Mouse (Mus musculus): ENCODE results near the gene Gm6370. TPM values are rescaled to one million over a fixed set of nuclear protein-coding genes. Genes with fewer than 3 reads are reported as not detected.
"Not testable (repeated sequence)": the region's sequence is repeated elsewhere in the genome, so short reads cannot be mapped to it uniquely, and the experiment has no call there.

The Gm6370 gene
- not detected in 2 replicates for polyA plus RNA-seq (2015; fragmentation: Nextera tagmentation; extraction: Ambion mirVana)

DNA sequence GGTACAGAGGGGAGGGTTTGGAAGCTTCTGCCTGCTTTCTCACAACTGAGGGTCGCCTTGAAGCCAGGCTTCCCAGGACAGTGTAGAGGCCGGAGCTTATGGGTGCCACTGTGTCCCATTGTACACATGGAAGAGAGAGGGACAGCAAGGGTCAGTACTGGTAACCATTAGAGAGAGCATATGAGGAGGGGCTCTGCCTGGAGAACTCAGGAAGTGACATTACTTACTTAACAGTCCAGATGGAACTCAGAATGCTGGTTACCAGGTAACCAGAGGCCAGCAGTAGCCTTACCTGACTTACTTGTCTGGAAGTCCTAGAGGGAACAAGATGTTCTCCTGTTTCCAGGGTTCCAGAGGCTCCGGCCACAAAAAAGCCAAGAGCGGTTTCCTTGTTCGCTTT lies at the start of gene Gm6370:
Gm6370 (plus strand) TSS at position 301 of the 400 bp plus-strand sequence.
- DNase-seq (ENCODE audit: low spot score); H3K9ac ChIP-seq (ENCODE audit: low read length); H3K36me3 ChIP-seq (ENCODE audit: control insufficient read depth, insufficient read depth, low read length); H3K4me1 ChIP-seq (replicated peaks; ENCODE audit: control insufficient read depth, insufficient read depth); H3K27ac ChIP-seq (replicated peaks); H3K27me3 ChIP-seq (ENCODE audit: control insufficient read depth, insufficient read depth, low read length); H3K9me3 ChIP-seq (ENCODE audit: control insufficient read depth, low read length); H3K4me3 ChIP-seq (ENCODE audit: low read depth, low read length); H3K4me2 ChIP-seq (replicated peaks; ENCODE audit: low read depth); ATAC-seq (ENCODE audit: low FRiP score, low TSS enrichment): not testable (repeated sequence)
- no CpG with 5 or more reads among the region's 5 CpGs for WGBS

DNA sequence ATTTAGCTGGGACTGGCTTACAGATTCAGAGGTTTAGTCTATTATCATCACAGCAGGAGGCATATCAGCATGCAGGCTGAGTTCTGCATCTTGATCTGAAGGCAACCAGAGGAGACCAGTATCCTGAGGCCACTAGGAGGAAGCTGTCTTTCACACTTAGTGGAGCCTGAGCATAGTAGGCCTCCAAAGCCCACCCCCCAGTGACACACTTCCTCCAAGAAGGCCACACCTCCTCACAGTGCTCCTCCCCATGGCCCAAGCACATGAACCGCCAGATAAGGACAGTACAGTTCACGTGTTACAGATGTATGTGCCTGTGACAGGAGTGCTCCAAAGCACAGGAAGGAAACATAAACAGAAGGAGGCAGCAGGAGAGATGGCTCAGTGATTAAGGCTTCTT lies 48.4 kb upstream of the Gm6370 start:
- no peaks in the 10 kb centered on the region for H3K9me3 ChIP-seq (ENCODE audit: control insufficient read depth, low read length)
- no peak overlapping the region for H3K27ac ChIP-seq (replicated peaks)
- H3K4me2 ChIP-seq (replicated peaks; ENCODE audit: low read depth): no peak overlapping the region
- 63% methylated on average over 2 of the region's 2 CpGs for WGBS
- no peaks in the 10 kb centered on the region for H3K27me3 ChIP-seq (ENCODE audit: control insufficient read depth, insufficient read depth, low read length)
- TF ChIP-seq EP300 (optimal IDR thresholded peaks at IDR 0.05) (no peak), CTCF (IDR thresholded peaks at IDR 0.05; ENCODE audit: low read depth) (no peak)
- DNase-seq (ENCODE audit: low spot score) (no peak), ATAC-seq (ENCODE audit: low FRiP score, low TSS enrichment) (no peak)
- H3K36me3 ChIP-seq (ENCODE audit: control insufficient read depth, insufficient read depth, low read length): no peaks in the 10 kb centered on the region
- no peak overlapping the region for H3K9ac ChIP-seq (ENCODE audit: low read length)
- H3K4me1 ChIP-seq (replicated peaks; ENCODE audit: control insufficient read depth, insufficient read depth): no peaks in the 10 kb centered on the region
- no peak overlapping the region for H3K4me3 ChIP-seq (ENCODE audit: low read depth, low read length)

DNA sequence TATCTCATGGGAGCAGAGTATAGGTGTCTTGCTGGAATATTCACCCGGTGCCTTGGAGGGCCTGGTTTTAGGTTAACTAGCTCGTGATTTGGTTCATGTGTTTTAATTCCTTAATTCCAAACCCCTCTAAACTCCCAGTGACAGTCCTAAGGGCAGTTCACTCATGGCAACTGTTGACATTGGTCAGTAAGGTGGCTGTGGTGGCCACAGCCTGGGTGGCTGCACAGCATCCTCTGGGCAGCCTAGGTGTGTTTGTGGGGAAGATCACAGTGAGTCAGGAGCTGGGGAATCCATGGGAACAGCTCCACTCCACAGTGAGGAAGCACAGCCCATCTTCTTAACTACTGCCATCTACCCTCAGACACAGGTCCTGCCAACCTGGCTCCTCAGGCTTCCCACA lies 44.5 kb upstream of the Gm6370 start:
- H3K27ac ChIP-seq (replicated peaks): no peak overlapping the region
- H3K4me2 ChIP-seq (replicated peaks; ENCODE audit: low read depth): no peak overlapping the region
- H3K9me3 ChIP-seq (ENCODE audit: control insufficient read depth, low read length): no peaks in the 10 kb centered on the region
- H3K36me3 ChIP-seq (ENCODE audit: control insufficient read depth, insufficient read depth, low read length): no peaks in the 10 kb centered on the region
- H3K9ac ChIP-seq (ENCODE audit: low read length): no peak overlapping the region
- TF ChIP-seq EP300 (optimal IDR thresholded peaks at IDR 0.05) (no peak), CTCF (IDR thresholded peaks at IDR 0.05; ENCODE audit: low read depth) (no peak)
- no peak for DNase-seq (ENCODE audit: low spot score)
- WGBS: 78% methylated on average over 2 of the region's 2 CpGs
- H3K4me3 ChIP-seq (ENCODE audit: low read depth, low read length): no peak overlapping the region
- ATAC-seq (ENCODE audit: low FRiP score, low TSS enrichment): no peak
- no peaks in the 10 kb centered on the region for H3K4me1 ChIP-seq (replicated peaks; ENCODE audit: control insufficient read depth, insufficient read depth)
- H3K27me3 ChIP-seq (ENCODE audit: control insufficient read depth, insufficient read depth, low read length): no peaks in the 10 kb centered on the region

DNA sequence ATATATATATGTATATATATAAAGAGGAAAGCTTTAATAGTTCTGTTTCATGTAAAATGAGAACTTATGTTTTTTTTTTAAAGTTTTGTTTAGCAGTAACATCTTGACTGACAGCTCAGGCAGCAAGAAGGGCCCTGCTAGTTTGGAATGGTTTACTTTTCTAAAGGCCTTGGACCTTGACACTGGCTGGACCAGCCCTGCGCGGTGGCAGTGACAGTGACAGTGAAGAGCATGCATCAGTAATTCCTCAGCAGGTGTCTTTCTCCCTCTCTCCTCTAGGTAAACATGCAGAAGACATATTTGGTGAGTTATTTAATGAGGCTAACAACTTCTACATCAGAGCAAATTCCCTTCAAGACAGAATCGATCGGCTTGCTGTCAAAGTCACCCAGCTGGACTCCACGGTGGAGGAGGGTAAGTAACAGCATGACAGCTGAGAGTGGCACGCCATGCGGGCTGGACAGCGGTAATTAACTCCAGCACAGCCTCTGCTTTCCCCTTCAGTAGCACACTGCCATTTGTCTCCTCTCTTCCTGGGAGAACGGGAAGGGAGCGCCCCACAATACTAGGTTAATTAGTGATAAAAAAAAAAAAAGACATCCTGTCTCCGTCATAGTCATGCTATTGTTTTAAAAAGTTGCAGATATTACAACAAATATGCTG lies 39.4 kb upstream of the Gm6370 start:
- TF ChIP-seq CTCF (IDR thresholded peaks at IDR 0.05; ENCODE audit: low read depth) (no peak), EP300 (optimal IDR thresholded peaks at IDR 0.05) (no peak)
- Histone ChIP-seq H3K4me3 (ENCODE audit: low read depth, low read length) (no peak overlapping the region), H3K36me3 (ENCODE audit: control insufficient read depth, insufficient read depth, low read length) (no peaks in the 10 kb centered on the region), H3K27ac (replicated peaks) (no peak overlapping the region), H3K4me1 (replicated peaks; ENCODE audit: control insufficient read depth, insufficient read depth) (no peaks in the 10 kb centered on the region), H3K9me3 (ENCODE audit: control insufficient read depth, low read length) (no peaks in the 10 kb centered on the region), H3K9ac (ENCODE audit: low read length) (no peak overlapping the region), H3K4me2 (replicated peaks; ENCODE audit: low read depth) (no peak overlapping the region), H3K27me3 (ENCODE audit: control insufficient read depth, insufficient read depth, low read length) (no peaks in the 10 kb centered on the region)
- WGBS: 77% methylated on average over 11 of the region's 11 CpGs
- DNase-seq (ENCODE audit: low spot score) (no peak), ATAC-seq (ENCODE audit: low FRiP score, low TSS enrichment) (no peak)

DNA sequence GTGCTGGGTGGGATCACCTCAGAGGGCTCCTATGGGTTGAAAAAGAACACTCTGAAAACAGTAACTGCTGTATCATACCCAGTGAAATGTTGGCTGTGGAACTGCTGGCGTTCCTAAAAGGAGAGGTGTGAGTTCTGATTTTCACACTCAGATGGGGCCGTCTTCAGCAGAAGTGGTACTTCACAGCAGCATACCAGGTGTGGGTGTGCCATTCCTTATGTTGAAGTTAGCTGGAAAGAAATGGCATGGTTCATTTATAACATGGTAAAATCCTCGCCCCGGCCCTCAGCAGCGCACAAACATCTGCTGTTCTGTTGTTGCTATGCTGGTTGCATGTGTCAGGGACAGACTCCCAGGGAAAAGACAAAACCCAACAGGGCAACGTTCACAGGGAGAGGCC lies 37.6 kb upstream of the Gm6370 start:
- no peak for TF ChIP-seq CTCF (IDR thresholded peaks at IDR 0.05; ENCODE audit: low read depth)
- no peak for TF ChIP-seq EP300 (optimal IDR thresholded peaks at IDR 0.05)
- no peaks in the 10 kb centered on the region for H3K9me3 ChIP-seq (ENCODE audit: control insufficient read depth, low read length)
- 90% methylated on average over 6 of the region's 6 CpGs for whole genome bisulfite sequencing
- ATAC-seq (ENCODE audit: low FRiP score, low TSS enrichment) (no peak), DNase-seq (ENCODE audit: low spot score) (no peak)
- no peaks in the 10 kb centered on the region for H3K36me3 ChIP-seq (ENCODE audit: control insufficient read depth, insufficient read depth, low read length)
- no peak overlapping the region for H3K9ac ChIP-seq (ENCODE audit: low read length)
- no peaks in the 10 kb centered on the region for H3K4me1 ChIP-seq (replicated peaks; ENCODE audit: control insufficient read depth, insufficient read depth)
- no peak overlapping the region for H3K4me2 ChIP-seq (replicated peaks; ENCODE audit: low read depth)
- no peaks in the 10 kb centered on the region for H3K27me3 ChIP-seq (ENCODE audit: control insufficient read depth, insufficient read depth, low read length)
- no peak overlapping the region for H3K4me3 ChIP-seq (ENCODE audit: low read depth, low read length)
- H3K27ac ChIP-seq (replicated peaks): no peak overlapping the region

DNA sequence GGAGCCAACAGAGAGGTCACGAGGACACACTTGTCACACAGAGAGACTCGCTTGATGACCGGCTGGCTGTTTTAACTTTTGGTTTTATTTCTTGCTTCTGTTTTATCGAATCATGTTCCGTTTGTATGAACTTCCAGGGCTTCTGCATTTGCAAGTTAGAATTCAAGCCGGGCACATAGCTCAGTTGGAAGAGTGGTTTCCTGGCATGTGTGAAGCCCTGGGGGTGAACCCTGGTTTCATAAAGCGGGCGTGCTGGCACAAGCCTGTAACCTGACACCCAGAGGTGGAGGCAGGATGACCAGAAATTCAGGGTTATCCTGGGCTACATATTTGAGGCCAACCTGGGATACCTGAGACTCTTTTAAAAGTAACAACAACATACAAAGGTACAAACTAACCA lies 29.6 kb upstream of the Gm6370 start:
- Histone ChIP-seq H3K4me2 (replicated peaks; ENCODE audit: low read depth) (no peak overlapping the region), H3K27me3 (ENCODE audit: control insufficient read depth, insufficient read depth, low read length) (no peaks in the 10 kb centered on the region), H3K4me1 (replicated peaks; ENCODE audit: control insufficient read depth, insufficient read depth) (no peaks in the 10 kb centered on the region), H3K9ac (ENCODE audit: low read length) (no peak overlapping the region), H3K4me3 (ENCODE audit: low read depth, low read length) (no peak overlapping the region), H3K9me3 (ENCODE audit: control insufficient read depth, low read length) (no peaks in the 10 kb centered on the region), H3K36me3 (ENCODE audit: control insufficient read depth, insufficient read depth, low read length) (no peaks in the 10 kb centered on the region), H3K27ac (replicated peaks) (no peak overlapping the region)
- ATAC-seq (ENCODE audit: low FRiP score, low TSS enrichment) (no peak), DNase-seq (ENCODE audit: low spot score) (no peak)
- no peak for TF ChIP-seq CTCF (IDR thresholded peaks at IDR 0.05; ENCODE audit: low read depth)
- no peak for TF ChIP-seq EP300 (optimal IDR thresholded peaks at IDR 0.05)
- WGBS: 72% methylated on average over 8 of the region's 8 CpGs
